Mouse (Mus musculus) lung, postnatal 25 days (tissue): ENCODE measurements around the gene Apip.

Experiments used
- DNase-seq: peaks from one replicate; pipeline ENCODE4 v3.0.0; 2022; ENCODE audit warnings: low spot score

The Apip gene

DNA sequence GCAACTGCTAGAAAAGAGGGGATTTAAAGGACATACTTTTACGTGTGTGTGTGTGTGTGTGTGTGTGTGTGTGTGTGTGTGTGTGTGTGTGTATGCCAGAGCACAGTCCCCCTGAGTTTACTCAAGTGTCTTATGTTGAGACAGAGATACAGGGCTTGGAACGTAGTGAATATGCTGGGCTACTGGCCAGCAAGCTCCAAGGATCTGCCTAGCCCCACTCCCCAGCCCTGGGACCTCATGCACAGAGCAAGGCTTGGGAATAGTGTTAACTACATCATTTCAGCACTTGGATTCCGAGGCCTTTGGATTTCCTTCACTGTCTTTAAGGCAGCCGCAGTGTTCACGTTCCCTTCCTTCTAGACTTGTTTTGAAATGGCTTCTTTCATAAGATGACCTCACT is 29.1 kb downstream of the Apip start:
- no peak for DNase-seq

GRCm38 (mm10) chr2:103106172-103106571 is 32.7 kb downstream of the Apip start:
- DNase-seq: no peak

DNA sequence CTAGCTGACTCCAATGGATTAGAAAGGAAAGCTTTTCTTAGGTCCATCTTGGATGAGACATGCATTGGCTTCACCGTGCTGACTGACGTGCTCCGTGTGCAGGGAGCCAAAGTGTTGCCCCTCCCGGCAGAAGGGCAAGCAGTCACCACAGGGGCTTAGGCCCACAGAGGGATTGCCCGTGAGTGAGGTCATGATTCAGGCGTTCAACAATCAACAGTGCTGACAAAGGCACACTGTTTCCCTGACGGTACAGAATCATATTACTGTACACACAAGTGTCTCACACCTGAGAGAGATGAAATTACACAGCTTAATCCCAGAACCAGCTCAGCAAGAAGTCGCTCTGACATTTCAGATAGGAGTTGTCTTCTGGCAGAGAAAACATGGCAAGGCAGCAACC is 38.2 kb downstream of the Apip start:
- no peak for DNase-seq

DNA sequence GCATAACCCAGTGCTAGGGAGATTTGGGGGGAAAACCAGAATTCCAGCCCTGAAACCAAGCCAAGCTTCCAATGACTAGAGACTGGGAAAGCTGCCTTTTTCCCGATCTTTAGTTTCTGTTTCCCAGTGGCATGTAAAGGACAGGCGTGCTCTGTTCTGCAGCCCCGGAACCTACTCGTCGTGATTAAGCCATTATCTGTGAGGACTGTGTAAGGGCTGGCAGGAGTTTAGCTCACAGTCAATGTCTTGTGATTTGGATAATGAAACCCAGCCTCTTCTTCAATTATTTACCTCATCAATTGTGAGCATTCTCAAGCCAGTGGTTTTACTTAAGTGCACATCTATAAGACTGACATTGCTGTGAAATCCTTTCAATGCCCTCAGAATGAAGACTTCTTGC is 43.7 kb downstream of the Apip start:
- no peak for DNase-seq

- DNase-seq: no peak
Observed at GRCm38 (mm10) chr2:103118324-103119196, 45.1 kb downstream of the Apip start.

- DNase-seq: no peak
Observed at GRCm38 (mm10) chr2:103119197-103119854, 45.9 kb downstream of the Apip start.

DNA sequence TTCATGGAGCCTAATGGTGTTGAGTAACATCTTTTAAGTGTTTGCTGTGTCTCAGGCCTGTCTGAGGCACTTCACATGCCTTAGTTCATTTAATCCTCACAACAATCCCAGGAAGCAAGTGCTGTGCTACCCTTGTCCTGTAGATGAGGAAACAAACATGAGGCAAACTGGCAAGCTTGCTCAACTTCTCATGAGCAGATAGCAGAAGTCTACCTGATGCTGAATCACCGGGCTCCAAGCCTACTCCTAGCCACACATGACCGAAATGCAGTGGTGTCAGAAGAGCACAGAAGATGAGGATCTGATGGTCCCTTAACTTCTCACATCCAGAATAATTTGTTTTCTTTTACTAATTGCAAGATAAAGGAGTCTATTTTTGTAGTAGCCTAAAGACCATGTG is 56.2 kb downstream of the Apip start:
- DNase-seq: no peak

DNA sequence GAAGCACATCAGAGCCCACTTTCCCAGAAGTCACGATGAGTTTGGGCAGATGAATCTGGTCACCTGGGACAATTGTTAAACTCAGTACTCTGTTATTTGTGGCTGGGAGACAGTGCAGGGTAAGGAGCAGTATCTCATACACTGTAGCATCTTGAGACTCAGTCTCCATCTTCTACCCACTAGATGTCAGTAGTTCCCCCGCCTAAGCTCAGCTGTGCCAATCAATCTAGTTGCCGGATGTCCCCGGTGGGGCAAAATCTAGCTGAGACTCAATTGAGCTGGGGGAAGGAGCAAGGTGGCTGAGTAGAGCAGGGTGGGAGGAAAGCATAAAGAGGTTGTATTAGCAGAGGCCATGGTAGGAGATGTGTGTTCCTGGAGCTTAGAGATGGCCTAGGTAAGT is 57.7 kb downstream of the Apip start:
- DNase-seq: no peak

DNA sequence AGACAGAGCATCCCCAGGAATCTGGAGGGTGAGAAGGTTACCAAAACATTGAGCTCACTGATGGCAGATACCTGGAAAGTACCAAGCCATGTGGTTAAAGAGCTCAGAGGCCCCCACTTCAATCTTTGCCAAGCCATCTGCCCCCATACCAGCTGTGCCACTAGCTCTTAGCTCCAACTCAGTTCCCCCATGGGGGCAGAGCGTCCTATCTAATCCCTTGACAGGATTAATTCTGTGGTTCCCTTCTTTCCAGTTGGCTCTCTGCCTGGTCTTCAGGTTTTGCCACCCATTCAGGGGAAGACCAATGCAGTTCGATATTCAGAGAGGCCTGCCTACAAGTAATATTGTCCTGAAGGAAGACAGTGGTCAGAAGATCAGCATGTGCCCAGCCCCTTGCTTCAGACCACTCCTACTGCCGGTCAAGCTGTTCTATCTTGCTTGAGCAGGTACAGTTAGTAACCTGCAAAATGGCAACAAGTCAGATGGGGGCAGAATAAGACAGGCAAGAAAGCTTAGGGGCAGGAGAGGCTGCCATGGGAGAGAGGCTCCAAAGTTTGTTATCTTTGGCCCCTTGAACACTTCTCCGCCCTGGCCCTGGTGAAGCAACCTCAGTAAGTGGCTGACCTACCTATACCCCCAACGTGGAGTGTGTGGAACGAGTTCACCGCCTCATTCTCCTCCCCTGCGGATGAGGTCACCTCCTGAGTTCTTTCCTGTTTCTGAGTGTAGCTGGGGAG is 65.2 kb downstream of the Apip start:
- DNase-seq: peak; percentile 80
